Mouse (Mus musculus) cerebellum, adult 9-10 months (tissue): Measurements from ENCODE around the gene Tm2d1.
A peak's percentile ranks its signal among the peaks of the same experiment; 100 is the strongest.
"Not testable (repeated sequence)": the region's sequence is repeated elsewhere in the genome, so short reads cannot be mapped to it uniquely, and the experiment has no call there.

Experiments used
- DNase-seq: peaks from one replicate; pipeline ENCODE4 v3.0.0; 2022

Tm2d1 gene

GRCm38 (mm10) chr4:98382716-98383424 lies at the start of gene Tm2d1:
Gene Tm2d1, minus strand, starts transcription at chr4:98383306.
- DNase-seq: peak; percentile 80

GRCm38 (mm10) chr4:98428371-98428770 lies 45.3 kb upstream of the Tm2d1 start:
- DNase-seq: no peak

GRCm38 (mm10) chr4:98415150-98415549 lies 32.0 kb upstream of the Tm2d1 start:
- DNase-seq: not testable (repeated sequence)

- DNase-seq: no peak
Observed at GRCm38 (mm10) chr4:98408455-98408854, 25.3 kb upstream of the Tm2d1 start.

DNA sequence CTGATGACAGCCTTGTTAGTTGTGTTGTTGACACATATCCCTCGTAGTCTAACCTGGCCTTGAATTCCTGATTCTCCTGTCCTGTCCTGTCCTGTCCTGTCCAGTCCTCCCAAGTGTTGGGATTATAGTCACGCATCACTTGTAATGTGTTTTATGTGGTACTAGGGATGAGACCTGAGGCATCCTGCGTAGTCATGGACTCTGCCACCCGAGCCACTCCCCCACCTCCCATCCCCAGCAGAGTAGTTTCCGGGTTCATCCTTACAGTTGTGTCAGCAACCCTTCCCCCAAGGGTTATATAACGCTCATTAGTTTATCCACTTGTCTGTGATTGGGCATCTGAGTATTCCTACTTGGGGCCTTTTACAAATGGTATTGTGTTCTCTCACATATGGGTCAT lies 21.3 kb upstream of the Tm2d1 start:
- DNase-seq: no peak

- no peak for DNase-seq
Observed at GRCm38 (mm10) chr4:98403492-98403891, 20.4 kb upstream of the Tm2d1 start.

GRCm38 (mm10) chr4:98401584-98401962 lies 18.5 kb upstream of the Tm2d1 start:
- DNase-seq: no peak

DNA sequence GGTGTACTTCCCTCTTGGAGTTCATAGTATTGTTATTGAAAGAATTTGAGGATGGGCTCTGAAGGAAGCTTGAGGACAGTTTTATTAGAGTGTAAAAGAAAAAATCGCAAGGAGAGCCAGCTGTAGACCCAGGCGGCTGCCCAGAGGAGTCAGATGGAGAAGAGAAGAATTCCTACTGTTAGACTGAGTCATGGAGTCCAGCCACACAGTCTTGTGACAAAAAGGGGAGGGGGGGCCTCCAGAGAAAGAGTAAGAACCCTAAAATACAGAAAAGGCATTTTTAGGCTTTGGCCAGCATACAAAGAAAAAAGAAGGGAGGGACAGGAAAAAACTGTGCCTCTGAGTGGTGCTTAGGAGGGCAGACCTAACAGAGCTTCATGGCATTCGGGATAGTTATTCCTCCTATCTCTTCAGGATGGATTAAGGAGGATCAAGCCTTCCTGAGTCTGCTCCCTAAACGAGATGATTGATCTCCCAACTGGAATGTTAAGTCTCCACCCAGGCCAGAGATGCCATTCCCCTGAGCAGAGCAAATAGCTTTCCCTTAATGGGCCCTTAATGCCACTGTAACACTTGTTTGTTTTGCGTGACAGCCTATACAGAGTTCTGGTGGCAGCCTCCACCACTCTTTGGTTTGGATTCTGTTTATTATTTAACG lies 17.9 kb upstream of the Tm2d1 start:
- no peak for DNase-seq

DNA sequence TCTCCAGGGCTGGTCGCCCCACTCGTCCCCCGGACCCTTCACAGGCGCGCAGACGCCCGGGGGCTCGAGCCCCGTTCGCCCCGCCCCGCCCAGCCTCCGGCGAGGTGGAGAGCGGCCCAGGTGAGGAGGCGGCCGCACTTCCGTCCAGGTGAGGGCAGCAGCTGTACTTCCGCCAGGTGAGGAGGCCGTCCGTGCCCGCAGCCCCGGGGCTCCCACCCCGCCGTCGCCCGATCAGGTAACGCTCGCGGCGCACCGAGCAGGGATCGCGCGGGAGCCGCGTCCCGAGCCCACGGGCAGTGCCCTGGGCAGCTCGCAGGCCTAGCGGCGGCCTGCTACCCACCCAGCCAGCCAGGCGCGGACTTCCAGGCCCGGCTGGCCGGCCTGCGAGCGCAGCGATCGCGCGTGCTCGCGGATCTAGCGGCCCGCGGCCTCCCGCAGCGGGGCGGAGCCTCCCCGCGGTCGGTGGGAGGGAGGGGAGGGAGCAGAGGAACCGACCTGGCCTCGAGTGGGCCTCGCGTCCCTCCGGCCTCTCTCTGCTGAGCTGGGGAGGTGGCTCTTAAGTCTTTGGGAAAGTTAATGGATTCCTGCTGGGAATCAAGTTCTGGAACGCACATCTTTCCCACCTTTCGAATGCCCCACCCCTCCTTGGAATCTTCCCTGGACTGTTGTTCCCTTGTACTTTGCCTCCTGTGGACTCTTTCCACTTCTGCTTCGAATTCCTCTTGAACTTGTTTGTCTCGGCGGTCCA lies 12.8 kb upstream of the Tm2d1 start, which contains the start of gene Patj:
Gene Patj (plus strand): TSS at position 96 of the 748 bp plus-strand sequence.
- peak; percentile 66 for DNase-seq

DNA sequence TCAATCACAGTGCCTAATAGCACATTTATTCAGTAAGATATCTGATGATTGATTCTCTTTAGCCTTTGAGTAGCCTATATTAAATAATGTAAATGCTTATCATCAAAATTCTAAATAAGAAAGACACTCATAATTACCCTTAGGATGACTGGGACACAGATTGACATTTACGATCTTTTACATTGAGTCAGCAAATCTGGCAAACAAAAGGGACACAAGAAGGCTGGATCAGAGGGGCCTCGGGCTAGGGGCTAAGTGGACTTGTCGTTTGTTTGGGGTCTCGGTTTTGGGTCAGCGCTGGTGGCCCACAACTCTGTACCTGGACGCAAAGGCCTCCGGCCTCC lies 12.2 kb upstream of the Tm2d1 start:
- DNase-seq: no peak

- DNase-seq: no peak
Observed at GRCm38 (mm10) chr4:98385036-98385435, 1.9 kb upstream of the Tm2d1 start.

- no peak for DNase-seq
Observed at GRCm38 (mm10) chr4:98376943-98377342, 6.2 kb downstream of the Tm2d1 start.

GRCm38 (mm10) chr4:98375401-98375800 lies 7.7 kb downstream of the Tm2d1 start:
- no peak for DNase-seq

- no peak for DNase-seq
Observed at GRCm38 (mm10) chr4:98358034-98358809, 24.9 kb downstream of the Tm2d1 start.

- DNase-seq: no peak
Observed at GRCm38 (mm10) chr4:98348580-98348979, 34.5 kb downstream of the Tm2d1 start.

- no peak for DNase-seq
Observed at GRCm38 (mm10) chr4:98345783-98346182, 37.3 kb downstream of the Tm2d1 start.

GRCm38 (mm10) chr4:98339992-98340564 lies 43.0 kb downstream of the Tm2d1 start:
- DNase-seq: no peak

DNA sequence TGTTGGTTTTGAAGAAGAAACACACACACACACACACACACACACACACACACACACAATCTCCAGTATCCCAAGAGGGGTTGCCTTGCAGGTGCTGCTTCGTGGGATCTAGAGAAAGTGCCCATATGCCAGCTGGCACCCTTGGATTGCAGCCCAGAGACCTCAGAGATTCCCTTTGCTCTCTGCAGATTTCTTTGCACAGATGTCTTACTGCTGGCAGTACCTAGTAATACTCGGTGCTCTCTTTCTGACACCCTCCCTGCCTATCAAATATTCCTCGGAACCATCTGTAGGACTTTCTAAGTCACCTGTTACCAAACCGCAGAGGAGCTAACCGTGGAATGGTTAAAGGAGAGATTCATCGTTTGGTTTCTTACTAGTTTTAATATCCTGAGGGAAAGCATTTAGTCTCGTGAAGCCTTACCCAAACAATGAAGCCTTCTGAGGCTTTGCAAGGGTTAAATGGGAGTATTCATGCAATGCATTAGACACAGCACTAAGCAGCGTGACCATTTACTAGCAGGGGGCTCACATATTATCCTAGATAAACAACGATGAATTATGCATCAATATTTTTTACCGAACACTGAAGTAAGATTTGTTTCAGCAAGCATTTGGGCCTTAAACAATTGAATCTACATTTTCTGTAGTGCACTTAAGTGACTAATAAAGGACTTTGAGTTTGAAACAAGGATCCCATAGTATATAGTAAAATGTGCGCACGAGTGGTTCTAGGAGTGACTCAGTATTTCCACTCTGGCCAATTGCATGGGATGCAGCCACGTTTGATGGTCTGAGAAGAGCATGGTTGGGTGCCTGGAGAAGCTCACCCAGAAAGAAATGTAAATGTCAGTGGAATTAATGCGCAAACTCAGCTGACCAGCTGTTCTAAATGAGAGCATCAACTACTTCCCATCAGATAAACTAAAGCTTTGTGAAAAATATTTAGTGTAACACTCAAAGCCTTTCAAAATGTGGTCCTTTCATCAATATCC lies 44.2 kb downstream of the Tm2d1 start:
- no peak for DNase-seq

- no peak for DNase-seq
Observed at GRCm38 (mm10) chr4:98337197-98337596, 45.9 kb downstream of the Tm2d1 start.

DNA sequence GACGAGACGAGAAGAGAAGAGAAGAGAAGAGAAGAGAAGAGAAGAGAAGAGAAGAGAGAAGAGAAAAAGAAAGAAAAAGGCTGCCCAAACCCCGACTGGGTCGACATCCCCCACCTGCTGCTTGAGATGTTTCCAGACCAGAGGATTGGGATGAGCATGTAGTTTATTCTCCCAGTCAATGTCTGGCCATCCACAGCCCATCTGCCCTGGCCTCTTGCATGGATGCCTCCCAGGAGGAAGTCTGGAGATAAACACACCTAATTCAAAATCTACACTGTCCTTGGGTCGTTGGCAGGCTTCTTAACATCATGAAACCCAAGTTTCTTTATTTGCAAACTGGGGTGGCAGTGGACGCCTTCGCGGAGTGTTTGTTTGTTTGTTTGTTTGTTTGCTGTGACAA lies 47.4 kb downstream of the Tm2d1 start:
- no peak for DNase-seq

DNA sequence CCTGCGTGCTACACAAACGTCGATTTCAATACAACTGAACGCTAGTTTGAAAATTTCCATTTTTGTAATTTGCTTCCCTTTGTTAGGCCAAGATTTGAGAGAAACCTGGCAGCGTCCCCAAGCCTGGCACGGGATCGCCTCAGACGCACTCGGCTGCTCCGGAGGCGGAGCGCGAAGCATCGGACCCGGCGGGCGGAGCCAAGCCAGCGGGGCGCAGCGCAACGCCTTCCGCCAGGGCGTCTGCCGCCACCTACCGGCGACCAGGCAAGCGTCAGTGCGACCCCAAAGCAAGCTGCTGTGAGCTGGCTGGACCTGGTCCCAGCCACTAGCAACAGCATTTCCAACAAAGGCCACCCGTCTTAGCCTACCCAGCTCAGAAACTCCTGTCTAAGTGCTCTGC lies 60.9 kb downstream of the Tm2d1 start:
- peak; percentile 92 for DNase-seq
